Mouse (Mus musculus): ENCODE measurements around the gene Dcaf11.

Dcaf11 gene

GRCm38 (mm10) chr14:55559799-55560201 is at the start of gene Dcaf11:
TSS of gene Dcaf11 (plus strand) at chr14:55560006.
- peak; percentile 89 for DNase-seq (ENCODE audit: low read depth, low spot score)

- no peak for DNase-seq (ENCODE audit: low read depth, low spot score)
Observed at GRCm38 (mm10) chr14:55510125-55510731, 49.6 kb upstream of the Dcaf11 start, which contains the start of gene Cpne6. TSS of gene Cpne6 (plus strand) at chr14:55510445.

GRCm38 (mm10) chr14:55511037-55511436 is 48.8 kb upstream of the Dcaf11 start:
- no peak for DNase-seq (ENCODE audit: low read depth, low spot score)

- DNase-seq (ENCODE audit: low read depth, low spot score) = no peak
Observed at GRCm38 (mm10) chr14:55513927-55514326, 45.9 kb upstream of the Dcaf11 start.

GRCm38 (mm10) chr14:55515846-55516245 is 44.0 kb upstream of the Dcaf11 start:
- DNase-seq (ENCODE audit: low read depth, low spot score) = no peak

DNA sequence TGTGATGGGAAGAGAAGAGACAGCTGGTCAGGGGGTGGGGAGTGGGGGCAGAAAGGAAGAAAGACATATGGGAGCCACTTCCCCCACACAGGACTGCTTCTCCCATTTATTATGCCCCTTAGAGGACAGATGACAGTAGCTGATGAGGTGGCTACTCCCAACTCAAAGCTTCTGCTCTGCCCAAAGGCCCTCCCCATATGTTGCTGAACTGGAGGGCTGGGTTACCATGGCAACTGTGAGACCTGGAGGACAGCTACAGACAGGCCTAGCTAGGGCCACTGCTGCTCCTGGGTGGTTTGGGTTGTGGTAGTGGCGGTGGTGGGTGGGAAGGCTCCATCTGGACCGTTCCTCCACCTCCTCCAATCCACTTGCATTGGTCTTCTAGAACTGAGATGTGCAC is 40.9 kb upstream of the Dcaf11 start:
- no peak for DNase-seq (ENCODE audit: low read depth, low spot score)

DNA sequence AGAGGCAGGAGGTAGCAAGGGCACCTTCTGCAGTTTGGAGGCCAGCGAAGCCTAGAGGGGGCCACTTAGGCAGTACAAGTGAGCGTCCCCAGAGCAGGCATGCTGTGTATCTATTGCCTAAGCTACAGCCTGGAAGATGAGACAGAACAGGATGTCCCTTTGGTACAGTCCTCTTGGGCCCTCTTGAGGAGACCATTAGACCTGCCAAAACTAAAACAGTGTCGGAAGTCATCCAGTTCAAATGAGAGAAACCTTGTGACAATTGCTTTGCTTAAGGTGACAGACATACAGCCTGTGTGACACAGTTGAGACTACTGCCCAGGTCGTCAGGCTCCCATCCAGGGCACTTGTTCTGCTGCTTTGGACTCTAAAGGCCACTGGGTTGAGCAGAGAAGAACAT is 40.2 kb upstream of the Dcaf11 start:
- DNase-seq (ENCODE audit: low read depth, low spot score) = no peak

DNA sequence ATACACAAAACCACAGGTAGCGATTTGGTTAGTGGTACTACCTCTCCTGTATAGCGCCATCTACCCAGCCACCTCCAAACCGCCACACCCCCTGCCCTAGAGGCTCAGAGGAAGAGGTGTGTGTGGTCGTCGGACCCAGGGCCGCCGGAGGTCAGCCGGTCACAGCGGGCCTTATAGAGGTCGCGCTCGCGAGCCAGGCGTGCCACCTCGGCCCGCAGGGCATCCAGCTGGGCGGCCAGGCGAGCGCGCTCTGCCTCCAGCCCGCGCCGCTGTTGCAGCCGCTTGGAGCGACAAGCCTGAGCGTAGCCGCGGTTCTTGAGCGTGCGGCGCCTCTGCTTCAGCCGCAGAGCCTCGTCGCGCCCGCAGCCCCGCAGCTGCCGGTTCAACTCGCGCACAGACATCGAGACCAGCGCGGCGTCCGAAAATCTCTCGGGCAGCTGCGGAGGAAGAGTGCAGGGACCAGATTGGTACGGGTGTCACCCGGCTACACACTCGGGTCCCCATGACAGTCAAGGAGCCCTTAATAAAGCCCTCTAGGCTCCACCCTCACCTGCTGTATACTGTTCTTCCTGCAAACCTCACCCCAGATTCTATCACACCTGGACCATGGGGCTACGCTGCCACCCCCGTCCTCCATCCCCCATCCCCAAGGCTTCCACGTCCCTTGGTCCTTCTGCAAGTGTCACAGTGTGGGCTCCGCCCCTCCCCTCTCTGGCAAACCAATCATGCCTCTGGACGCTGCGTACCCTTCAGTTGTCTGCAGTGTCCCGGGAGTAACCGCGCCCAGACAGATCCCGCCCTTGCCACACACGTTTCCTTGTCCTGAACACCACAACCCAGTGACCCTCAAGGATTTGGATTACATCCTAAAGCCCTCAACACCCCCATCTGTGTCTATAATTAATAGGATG is 39.1 kb upstream of the Dcaf11 start:
- no peak for DNase-seq (ENCODE audit: low read depth, low spot score)

GRCm38 (mm10) chr14:55524062-55524461 is 35.7 kb upstream of the Dcaf11 start:
- no peak for DNase-seq (ENCODE audit: low read depth, low spot score)

- no peak for DNase-seq (ENCODE audit: low read depth, low spot score)
Observed at GRCm38 (mm10) chr14:55524785-55525184, 35.0 kb upstream of the Dcaf11 start, which contains the start of gene Nrl. TSS of gene Nrl (minus strand) at chr14:55524981.

GRCm38 (mm10) chr14:55526674-55527073 is 33.1 kb upstream of the Dcaf11 start:
- DNase-seq (ENCODE audit: low read depth, low spot score) = no peak

GRCm38 (mm10) chr14:55527940-55528339 is 31.9 kb upstream of the Dcaf11 start:
- no peak for DNase-seq (ENCODE audit: low read depth, low spot score)

DNA sequence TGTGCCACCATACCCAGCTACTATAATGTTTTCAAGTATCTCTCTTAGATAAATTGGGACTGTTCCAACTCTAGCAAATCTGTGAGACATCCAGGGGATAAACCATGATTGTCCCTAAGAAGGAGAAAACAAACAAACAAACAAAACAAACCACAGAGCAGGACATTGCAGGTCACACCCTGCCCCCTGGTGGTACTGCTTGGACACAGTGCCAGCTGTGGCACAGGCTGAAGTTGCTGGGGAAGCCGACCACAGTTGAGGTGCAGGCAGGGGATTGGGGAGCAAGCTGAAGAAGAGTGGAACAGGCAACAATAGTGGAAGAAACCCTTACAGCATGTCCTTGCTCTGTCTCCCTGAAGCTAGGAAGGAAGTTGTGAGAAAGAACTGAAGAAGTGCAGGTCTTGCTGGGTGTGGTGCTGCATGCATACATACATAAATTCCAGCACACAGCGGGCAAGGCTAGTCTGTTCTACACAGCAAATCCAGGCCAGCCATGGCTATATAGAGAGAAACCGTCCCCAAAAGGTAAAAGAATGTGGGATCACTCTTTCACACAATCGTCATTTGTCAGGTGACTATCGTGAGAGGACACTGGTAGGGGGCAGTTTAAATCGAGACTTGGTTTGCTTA is 23.6 kb upstream of the Dcaf11 start:
- DNase-seq (ENCODE audit: low read depth, low spot score) = no peak

DNA sequence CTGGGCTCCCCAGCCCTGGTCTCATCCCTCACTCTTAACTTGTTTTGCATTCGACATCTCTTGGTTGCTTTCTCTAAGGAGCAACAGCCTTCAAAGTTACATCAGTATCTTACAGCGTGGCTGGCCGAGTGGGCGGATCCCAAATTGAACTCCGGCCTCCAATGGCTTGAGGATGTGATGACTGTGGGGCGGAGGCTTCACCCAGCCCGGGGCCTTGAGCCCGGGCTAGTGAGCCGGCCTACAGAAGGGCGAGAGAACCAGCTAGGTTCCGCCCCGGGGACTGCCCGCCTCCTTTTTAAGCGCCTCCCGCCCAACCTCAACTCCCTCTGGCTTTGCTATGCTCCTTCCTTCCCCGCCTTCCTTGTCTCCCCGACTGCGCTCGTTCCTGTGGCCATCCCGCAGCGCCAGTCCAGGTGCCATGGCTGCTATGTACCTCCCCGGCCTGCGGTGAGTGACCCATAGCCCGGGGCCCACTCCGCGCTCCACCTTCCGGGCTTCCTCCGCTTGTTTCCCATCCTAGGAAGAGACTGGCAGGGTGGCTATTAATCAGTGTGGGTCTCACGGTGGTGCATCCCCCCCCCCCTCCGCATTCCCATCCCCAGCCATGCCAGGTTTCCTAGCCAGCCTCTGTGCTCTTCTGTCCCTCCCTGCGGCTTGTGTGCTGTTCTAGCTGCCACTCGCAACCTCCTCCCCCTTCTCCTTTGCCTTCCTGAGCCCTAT is 19.6 kb upstream of the Dcaf11 start, which contains the start of gene Pck2:
Gene Pck2, plus strand, starts transcription at position 200 of the 720 bp plus-strand sequence.
- DNase-seq (ENCODE audit: low read depth, low spot score) = peak; percentile 63

- DNase-seq (ENCODE audit: low read depth, low spot score) = no peak
Observed at GRCm38 (mm10) chr14:55540787-55541321, 19.0 kb upstream of the Dcaf11 start.

DNA sequence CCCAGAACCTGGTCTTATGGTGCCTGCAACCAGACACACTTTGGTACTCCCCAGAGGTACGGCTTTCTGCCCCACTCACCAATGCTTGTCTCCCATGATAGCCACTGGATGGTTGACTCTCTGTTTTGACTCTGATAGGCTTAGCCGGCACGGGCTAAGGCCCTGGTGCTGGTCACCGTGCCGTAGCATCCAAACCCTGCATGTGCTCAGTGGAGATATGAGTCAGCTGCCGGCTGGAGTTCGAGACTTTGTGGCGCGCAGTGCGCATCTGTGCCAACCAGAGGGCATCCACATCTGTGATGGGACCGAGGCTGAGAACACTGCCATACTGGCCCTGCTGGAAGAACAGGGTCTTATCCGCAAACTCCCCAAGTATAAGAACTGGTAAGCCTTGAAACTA is 17.5 kb upstream of the Dcaf11 start:
- DNase-seq (ENCODE audit: low read depth, low spot score) = no peak

DNA sequence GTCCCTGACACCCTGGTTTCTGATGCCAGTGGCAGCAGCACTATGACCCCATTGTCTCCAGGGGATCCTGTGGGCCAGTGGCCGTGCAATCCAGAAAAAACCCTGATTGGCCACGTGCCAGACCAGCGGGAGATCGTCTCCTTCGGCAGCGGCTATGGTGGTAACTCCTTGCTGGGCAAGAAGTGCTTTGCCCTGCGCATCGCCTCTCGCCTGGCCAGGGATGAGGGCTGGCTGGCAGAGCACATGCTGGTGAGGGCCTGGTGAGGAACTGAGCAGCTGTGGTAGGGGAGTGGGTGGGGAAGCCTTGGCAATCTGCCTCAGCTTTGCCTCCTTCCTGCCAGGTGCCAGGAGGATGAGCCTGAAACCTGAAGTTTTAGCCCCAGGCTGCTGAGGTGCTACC is 15.5 kb upstream of the Dcaf11 start:
- DNase-seq (ENCODE audit: low read depth, low spot score) = no peak

- DNase-seq (ENCODE audit: low read depth, low spot score) = no peak
Observed at GRCm38 (mm10) chr14:55550191-55550590, 9.6 kb upstream of the Dcaf11 start.

DNA sequence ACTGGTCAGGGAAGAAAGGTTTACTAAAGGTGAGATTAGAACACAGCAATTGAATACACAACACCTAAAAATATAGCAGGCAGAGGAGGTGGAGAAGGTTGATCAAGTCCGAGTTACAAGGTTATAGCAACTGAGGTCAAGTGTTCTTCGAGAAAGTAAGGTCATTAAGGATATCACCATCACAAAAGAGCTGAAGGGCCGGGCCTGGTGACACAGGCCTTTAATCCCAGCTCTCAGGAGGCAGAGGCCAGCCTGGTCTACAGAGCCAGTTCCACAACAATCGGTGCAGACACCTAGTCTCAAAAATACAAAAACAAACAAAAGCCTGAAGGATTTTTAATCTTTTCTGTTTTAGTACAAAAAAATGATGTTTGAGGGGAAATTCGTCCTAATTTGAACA is 8.5 kb upstream of the Dcaf11 start:
- DNase-seq (ENCODE audit: low read depth, low spot score) = no peak

DNA sequence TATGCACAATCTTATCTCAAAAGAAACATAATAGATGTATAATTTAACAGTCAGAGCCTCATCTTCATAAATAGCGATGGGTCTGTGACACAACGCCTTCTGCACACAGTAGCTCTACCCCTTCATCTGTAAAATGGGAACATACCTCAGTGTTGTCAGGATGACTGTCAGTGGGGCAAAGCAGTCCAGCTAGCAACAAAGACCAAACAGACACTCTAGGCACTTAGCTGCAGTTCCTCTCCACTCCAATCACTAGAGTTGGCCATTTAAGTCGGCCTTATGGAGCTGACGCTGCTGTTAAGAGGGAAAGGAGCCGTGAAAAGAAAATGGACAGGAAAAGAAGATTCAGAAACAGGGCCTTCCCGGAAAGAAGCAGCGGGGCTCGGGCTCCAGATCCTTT is 8.0 kb upstream of the Dcaf11 start:
- DNase-seq (ENCODE audit: low read depth, low spot score) = no peak

DNA sequence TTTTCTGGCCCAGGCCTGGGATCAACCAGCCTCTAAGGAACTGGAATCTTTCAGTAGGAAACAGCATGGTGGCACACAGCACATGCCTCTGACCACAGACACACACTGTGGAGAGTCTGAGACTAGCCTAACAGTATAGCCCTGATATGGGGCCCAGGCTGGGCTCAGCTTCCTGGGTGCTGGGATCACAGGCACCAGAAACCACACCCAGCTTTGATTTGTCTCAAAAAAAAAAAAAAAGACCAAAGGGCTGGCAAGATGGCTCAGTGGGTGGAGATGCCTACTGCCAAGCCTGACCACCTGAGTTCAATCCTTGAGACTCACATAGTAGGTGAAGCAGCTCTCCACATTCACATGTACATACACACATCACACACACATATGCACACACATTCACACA is 5.2 kb upstream of the Dcaf11 start:
- no peak for DNase-seq (ENCODE audit: low read depth, low spot score)

All from embryo, embryonic 11.5 days (tissue).